Mouse (Mus musculus) C3H10T1/2 (cell line): ENCODE data around the gene Slc29a1. TPM values are rescaled to one million over a fixed set of nuclear protein-coding genes. Genes with fewer than 3 reads are reported as not detected.

Experiments
- polyA plus RNA-seq, 2 experiments: library from polyadenylated mRNA; unstranded; fragments of >200 nt; fragmentation: generic; extraction: Trizol; gene quantifications; one replicate each; pipeline ENCODE4 v1.2.1; 2012; ENCODE audit warnings: missing spikeins in 2 of 2

Gene Slc29a1
- polyA plus RNA-seq: 100 to 1,000 TPM; 278 to 332 TPM

GRCm38 (mm10) chr17:45599446-45600242, at the start of gene Slc29a1:
Gene Slc29a1, minus strand, starts transcription at chr17:45599606.

GRCm38 (mm10) chr17:45601877-45602304, 2.5 kb upstream of the Slc29a1 start, which contains the start of gene Mymx:
Gene Mymx, minus strand, starts transcription at chr17:45602102.

GRCm38 (mm10) chr17:45573087-45573779, 26.2 kb downstream of the Slc29a1 start, which contains the start of gene Hsp90ab1:
Gene Hsp90ab1, minus strand, starts transcription at chr17:45573271.

GRCm38 (mm10) chr17:45563655-45564530, 35.5 kb downstream of the Slc29a1 start, which contains the start of gene Slc35b2:
Gene Slc35b2, plus strand, starts transcription at chr17:45563874.

GRCm38 (mm10) chr17:45555452-45556106, 43.8 kb downstream of the Slc29a1 start, which contains the start of gene Nfkbie:
Gene Nfkbie, plus strand, starts transcription at chr17:45555703.

GRCm38 (mm10) chr17:45549617-45550181, 49.7 kb downstream of the Slc29a1 start, which contains the start of gene Tmem151b:
Gene Tmem151b, minus strand, starts transcription at chr17:45549677.

Other genes starting within 250 kb of the Slc29a1 start
- gene Cdc5l, start 165.9 kb downstream of the Slc29a1 start, polyA plus RNA-seq: 10 to 100 TPM in 1 of 2 experiments, 1 to 10 TPM in 1; 5.8 to 30.7 TPM
- gene Spats1, start 124.2 kb downstream of the Slc29a1 start, polyA plus RNA-seq: under 1 TPM; 0.02 to 0.18 TPM
- 1 to 10 TPM; 8.8 to 9.1 TPM for gene Aars2, start 92.8 kb downstream of the Slc29a1 start, polyA plus RNA-seq
- not detected for gene Tcte1, start 76.2 kb downstream of the Slc29a1 start, polyA plus RNA-seq
- under 1 TPM; under 0.01 to 0.01 TPM for gene Tmem151b, start 49.9 kb downstream of the Slc29a1 start, polyA plus RNA-seq
- 10 to 100 TPM; 10.4 to 27.8 TPM for gene Nfkbie, start 43.9 kb downstream of the Slc29a1 start, polyA plus RNA-seq
- 100 to 1,000 TPM; 102 to 176 TPM for gene Slc35b2, start 35.7 kb downstream of the Slc29a1 start, polyA plus RNA-seq
- gene Hsp90ab1, start 26.3 kb downstream of the Slc29a1 start, polyA plus RNA-seq: 1,000 to 10,000 TPM; 1,208 to 1,445 TPM
- under 1 TPM; 0.05 to 0.26 TPM for gene Mymx, start 2.5 kb upstream of the Slc29a1 start, polyA plus RNA-seq
- gene Capn11, start 59.7 kb upstream of the Slc29a1 start, polyA plus RNA-seq: under 1 TPM in 1 of 2 experiments, not detected in 1; 0.35 TPM
- 100 to 1,000 TPM; 383 to 513 TPM for gene Mrpl14, start 86.7 kb upstream of the Slc29a1 start, polyA plus RNA-seq
- gene Tmem63b, start 87.3 kb upstream of the Slc29a1 start, polyA plus RNA-seq: 10 to 100 TPM; 20.6 to 48.1 TPM
- gene 1600014C23Rik, start 134.2 kb upstream of the Slc29a1 start, polyA plus RNA-seq: not detected